Mouse (Mus musculus): ENCODE results near the gene Ttc25. TPM values are rescaled to one million over a fixed set of nuclear protein-coding genes. Genes with fewer than 3 reads are reported as not detected.
"Not testable (repeated sequence)": the region's sequence is repeated elsewhere in the genome, so short reads cannot be mapped to it uniquely, and the experiment has no call there.

The Ttc25 gene
- polyA plus RNA-seq, 1 experiment from 2014 or later, result 0.17 TPM

- DNase-seq (ENCODE audit: low spot score) (no peak), ATAC-seq (ENCODE audit: low FRiP score, low TSS enrichment) (no peak)
- 83% methylated on average over 13 of the region's 13 CpGs for WGBS
- no peak overlapping the region for H3K4me3 ChIP-seq (ENCODE audit: low read depth, low read length)
- H3K4me2 ChIP-seq (replicated peaks; ENCODE audit: low read depth), result no peak overlapping the region
- no peaks in the 10 kb centered on the region for H3K27me3 ChIP-seq (ENCODE audit: control insufficient read depth, insufficient read depth, low read length)
- no peaks in the 10 kb centered on the region for H3K4me1 ChIP-seq (replicated peaks; ENCODE audit: control insufficient read depth, insufficient read depth)
- no peak for TF ChIP-seq CTCF (IDR thresholded peaks at IDR 0.05; ENCODE audit: low read depth)
- TF ChIP-seq EP300 (optimal IDR thresholded peaks at IDR 0.05), result no peak
- H3K9me3 ChIP-seq (ENCODE audit: control insufficient read depth, low read length), result no peaks in the 10 kb centered on the region
- H3K27ac ChIP-seq (replicated peaks), result no peak overlapping the region
- no peak overlapping the region for H3K9ac ChIP-seq (ENCODE audit: low read length)
- H3K36me3 ChIP-seq (ENCODE audit: control insufficient read depth, insufficient read depth, low read length), result peaks cover 21% of the 10 kb centered on the region
Observed at GRCm38 (mm10) chr11:100580275-100580674, 34.9 kb downstream of the Ttc25 start.

GRCm38 (mm10) chr11:100581756-100582155 lies 36.3 kb downstream of the Ttc25 start:
- Histone ChIP-seq H3K9me3 (ENCODE audit: control insufficient read depth, low read length) (no peaks in the 10 kb centered on the region), H3K27me3 (ENCODE audit: control insufficient read depth, insufficient read depth, low read length) (no peaks in the 10 kb centered on the region), H3K9ac (ENCODE audit: low read length) (no peak overlapping the region), H3K4me1 (replicated peaks; ENCODE audit: control insufficient read depth, insufficient read depth) (no peaks in the 10 kb centered on the region), H3K4me3 (ENCODE audit: low read depth, low read length) (no peak overlapping the region), H3K27ac (replicated peaks) (peak overlapping the region; percentile 53; the same call in 1 of the 2 replicates), H3K4me2 (replicated peaks; ENCODE audit: low read depth) (no peak overlapping the region), H3K36me3 (ENCODE audit: control insufficient read depth, insufficient read depth, low read length) (peaks cover 32% of the 10 kb centered on the region)
- peak; percentile 76 for ATAC-seq (ENCODE audit: low FRiP score, low TSS enrichment)
- DNase-seq (ENCODE audit: low spot score), result peak; percentile 90
- no peak for TF ChIP-seq EP300 (optimal IDR thresholded peaks at IDR 0.05)
- TF ChIP-seq CTCF (IDR thresholded peaks at IDR 0.05; ENCODE audit: low read depth), result no peak
- WGBS, result 42% methylated on average over 4 of the region's 4 CpGs

- H3K9me3 ChIP-seq (ENCODE audit: control insufficient read depth, low read length); H3K27me3 ChIP-seq (ENCODE audit: control insufficient read depth, insufficient read depth, low read length); DNase-seq (ENCODE audit: low spot score); ATAC-seq (ENCODE audit: low FRiP score, low TSS enrichment); H3K4me3 ChIP-seq (ENCODE audit: low read depth, low read length); H3K4me1 ChIP-seq (replicated peaks; ENCODE audit: control insufficient read depth, insufficient read depth); H3K4me2 ChIP-seq (replicated peaks; ENCODE audit: low read depth); H3K9ac ChIP-seq (ENCODE audit: low read length); H3K27ac ChIP-seq (replicated peaks): not testable (repeated sequence)
- peaks cover 37% of the 10 kb centered on the region for H3K36me3 ChIP-seq (ENCODE audit: control insufficient read depth, insufficient read depth, low read length)
- 96% methylated on average over 1 of the region's 1 CpGs for WGBS
Observed at GRCm38 (mm10) chr11:100582413-100582812, 37.0 kb downstream of the Ttc25 start.

- H3K4me3 ChIP-seq (ENCODE audit: low read depth, low read length), result no peak overlapping the region
- DNase-seq (ENCODE audit: low spot score), result no peak
- H3K27me3 ChIP-seq (ENCODE audit: control insufficient read depth, insufficient read depth, low read length), result no peaks in the 10 kb centered on the region
- TF ChIP-seq EP300 (optimal IDR thresholded peaks at IDR 0.05), result no peak
- TF ChIP-seq CTCF (IDR thresholded peaks at IDR 0.05; ENCODE audit: low read depth), result no peak
- H3K27ac ChIP-seq (replicated peaks), result no peak overlapping the region
- no peak overlapping the region for H3K9ac ChIP-seq (ENCODE audit: low read length)
- H3K9me3 ChIP-seq (ENCODE audit: control insufficient read depth, low read length), result no peaks in the 10 kb centered on the region
- no peaks in the 10 kb centered on the region for H3K4me1 ChIP-seq (replicated peaks; ENCODE audit: control insufficient read depth, insufficient read depth)
- WGBS, result 72% methylated on average over 2 of the region's 2 CpGs
- H3K4me2 ChIP-seq (replicated peaks; ENCODE audit: low read depth), result no peak overlapping the region
- ATAC-seq (ENCODE audit: low FRiP score, low TSS enrichment), result no peak
- H3K36me3 ChIP-seq (ENCODE audit: control insufficient read depth, insufficient read depth, low read length), result peaks cover 40% of the 10 kb centered on the region
Observed at GRCm38 (mm10) chr11:100582836-100583235, 37.4 kb downstream of the Ttc25 start.

- Histone ChIP-seq H3K4me1 (replicated peaks; ENCODE audit: control insufficient read depth, insufficient read depth) (no peaks in the 10 kb centered on the region), H3K9ac (ENCODE audit: low read length) (no peak overlapping the region), H3K27me3 (ENCODE audit: control insufficient read depth, insufficient read depth, low read length) (no peaks in the 10 kb centered on the region), H3K4me3 (ENCODE audit: low read depth, low read length) (no peak overlapping the region), H3K36me3 (ENCODE audit: control insufficient read depth, insufficient read depth, low read length) (peaks cover 40% of the 10 kb centered on the region), H3K4me2 (replicated peaks; ENCODE audit: low read depth) (no peak overlapping the region), H3K27ac (replicated peaks) (no peak overlapping the region), H3K9me3 (ENCODE audit: control insufficient read depth, low read length) (no peaks in the 10 kb centered on the region)
- WGBS, result 90% methylated on average over 7 of the region's 7 CpGs
- DNase-seq (ENCODE audit: low spot score) (no peak), ATAC-seq (ENCODE audit: low FRiP score, low TSS enrichment) (no peak)
- no peak for TF ChIP-seq CTCF (IDR thresholded peaks at IDR 0.05; ENCODE audit: low read depth)
- no peak for TF ChIP-seq EP300 (optimal IDR thresholded peaks at IDR 0.05)
Observed at GRCm38 (mm10) chr11:100584561-100584961, 39.2 kb downstream of the Ttc25 start.

- ATAC-seq (ENCODE audit: low FRiP score, low TSS enrichment), result no peak
- TF ChIP-seq EP300 (optimal IDR thresholded peaks at IDR 0.05), result no peak
- TF ChIP-seq CTCF (IDR thresholded peaks at IDR 0.05; ENCODE audit: low read depth), result no peak
- Histone ChIP-seq H3K4me2 (replicated peaks; ENCODE audit: low read depth) (no peak overlapping the region), H3K27me3 (ENCODE audit: control insufficient read depth, insufficient read depth, low read length) (no peaks in the 10 kb centered on the region), H3K9me3 (ENCODE audit: control insufficient read depth, low read length) (no peaks in the 10 kb centered on the region), H3K4me1 (replicated peaks; ENCODE audit: control insufficient read depth, insufficient read depth) (no peaks in the 10 kb centered on the region), H3K9ac (ENCODE audit: low read length) (no peak overlapping the region), H3K27ac (replicated peaks) (no peak overlapping the region), H3K36me3 (ENCODE audit: control insufficient read depth, insufficient read depth, low read length) (peaks cover 40% of the 10 kb centered on the region), H3K4me3 (ENCODE audit: low read depth, low read length) (no peak overlapping the region)
- DNase-seq (ENCODE audit: low spot score), result no peak
- WGBS, result 99% methylated on average over 3 of the region's 3 CpGs
Observed at GRCm38 (mm10) chr11:100585148-100585547, 39.7 kb downstream of the Ttc25 start.

Data from stomach, postnatal 0 days (tissue).